Mouse (Mus musculus) liver, embryonic 15.5 days (tissue): ENCODE data around the gene Vmo1. TPM values are rescaled to one million over a fixed set of nuclear protein-coding genes. Genes with fewer than 3 reads are reported as not detected.

Experiments used
- ATAC-seq: fragments of 200-750 bp; cut with Nextera tagmentation; 2 replicates; pipeline ENCODE4 v1.8.0; 2017; ENCODE audit warnings: moderate number of reproducible peaks, mild to moderate bottlenecking, moderate library complexity; ENCODE audit not compliant: insufficient read depth
- H3K27ac ChIP-seq: fragments of 300-500 bp; sonication (generic); replicated peaks from 2 replicates; pipeline ENCODE4 v1.5.1; 2015; ENCODE audit warnings: mild to moderate bottlenecking, inconsistent platforms
- H3K27me3 ChIP-seq: fragments of 300-500 bp; sonication (generic); 2 replicates; pipeline ENCODE4 v1.6.1; 2015; ENCODE audit warnings: mild to moderate bottlenecking, inconsistent platforms
- H3K36me3 ChIP-seq: fragments of 300-500 bp; sonication (generic); replicated peaks from 2 replicates; pipeline ENCODE4 v1.6.1; 2015; ENCODE audit warnings: moderate library complexity, mild to moderate bottlenecking, inconsistent platforms
- H3K4me1 ChIP-seq: fragments of 300-500 bp; sonication (generic); replicated peaks from 2 replicates; pipeline ENCODE4 v1.6.1; 2015; ENCODE audit warnings: inconsistent platforms
- H3K4me2 ChIP-seq: fragments of 300-500 bp; sonication (generic); 2 replicates; pipeline ENCODE4 v1.6.1; 2015; ENCODE audit warnings: moderate library complexity, mild to moderate bottlenecking, inconsistent platforms
- H3K4me3 ChIP-seq: fragments of 300-500 bp; sonication (generic); replicated peaks from 2 replicates; pipeline ENCODE4 v1.5.1; 2015; ENCODE audit warnings: mild to moderate bottlenecking, inconsistent platforms
- H3K9ac ChIP-seq: fragments of 300-500 bp; sonication (generic); 2 replicates; pipeline ENCODE4 v1.6.1; 2015; ENCODE audit warnings: moderate library complexity, mild to moderate bottlenecking, inconsistent platforms
- H3K9me3 ChIP-seq: fragments of 300-500 bp; sonication (generic); replicated peaks from 2 replicates; pipeline ENCODE4 v1.6.1; 2016; ENCODE audit warnings: inconsistent platforms
- WGBS: fragments of 180-500 bp; shearing (Covaris S2); methylation state at CpG from one replicate; pipeline ENCODE4 v1.1.7; 2015; ENCODE audit warnings: mixed read lengths; ENCODE audit not compliant: insufficient replicate concordance; 5-methylcytosine and 5-hydroxymethylcytosine counted together
- polyA plus RNA-seq: library from polyadenylated mRNA; unstranded; fragments of >200 nt; fragmentation: Nextera tagmentation; extraction: Ambion mirVana; gene quantifications from 2 replicates; pipeline ENCODE4 v1.2.1, GENCODE M21; 2015

The Vmo1 gene
- polyA plus RNA-seq, 1 experiment from 2014 or later, result 0.31 TPM

- Histone ChIP-seq H3K27me3 (peaks cover 14% of the 10 kb centered on the region), H3K27ac (peak overlapping the region; percentile 20), H3K36me3 (no peaks in the 10 kb centered on the region), H3K4me1 (peaks cover 30% of the 10 kb centered on the region), H3K4me3 (peak overlapping the region; percentile 42), H3K4me2 (peak overlapping the region; percentile 57), H3K9ac (peak overlapping the region; percentile 15; the same call in 1 of the 2 replicates), H3K9me3 (no peaks in the 10 kb centered on the region)
- ATAC-seq, result 0 out of 2 replicates have a peak, but pooled peaks have one; percentile 3
- 30% methylated on average over 41 of the region's 41 CpGs for WGBS
Observed at GRCm38 (mm10) chr11:70520178-70520769, 5.9 kb upstream of the Vmo1 start.

- H3K4me1 ChIP-seq, result peaks cover 24% of the 10 kb centered on the region
- peaks cover 14% of the 10 kb centered on the region for H3K27me3 ChIP-seq
- peak; percentile 35 for ATAC-seq
- peak within 1 kb of the TSS; percentile 15; the same call in 1 of the 2 replicates for H3K9ac ChIP-seq
- H3K36me3 ChIP-seq, result no peaks in the 10 kb centered on the region
- peak within 1 kb of the TSS; percentile 57 for H3K4me2 ChIP-seq
- H3K9me3 ChIP-seq, result no peaks in the 10 kb centered on the region
- H3K4me3 ChIP-seq, result peak within 1 kb of the TSS; percentile 42
- peak within 1 kb of the TSS; percentile 20 for H3K27ac ChIP-seq
- WGBS, result 58% methylated on average over 10 of the region's 10 CpGs
Observed at GRCm38 (mm10) chr11:70518923-70519322, 4.5 kb upstream of the Vmo1 start, which contains the start of gene Gltpd2. Gene Gltpd2 (plus strand): TSS chr11:70519196.

- Histone ChIP-seq H3K36me3 (no peaks in the 10 kb centered on the region), H3K9me3 (no peaks in the 10 kb centered on the region), H3K4me1 (peaks cover 24% of the 10 kb centered on the region), H3K27me3 (peaks cover 14% of the 10 kb centered on the region), H3K4me3 (no peak overlapping the region), H3K4me2 (no peak overlapping the region), H3K27ac (no peak overlapping the region), H3K9ac (no peak overlapping the region)
- 31% methylated on average over 1 of the region's 1 CpGs for WGBS
- no peak for ATAC-seq
Observed at GRCm38 (mm10) chr11:70518436-70518835, 4.0 kb upstream of the Vmo1 start.

- Histone ChIP-seq H3K9me3 (no peaks in the 10 kb centered on the region), H3K9ac (no peak overlapping the region), H3K36me3 (no peaks in the 10 kb centered on the region), H3K27ac (no peak overlapping the region), H3K27me3 (peaks cover 14% of the 10 kb centered on the region), H3K4me3 (no peak overlapping the region), H3K4me2 (no peak overlapping the region), H3K4me1 (peaks cover 24% of the 10 kb centered on the region)
- 15% methylated on average over 2 of the region's 2 CpGs for WGBS
- ATAC-seq, result no peak
Observed at GRCm38 (mm10) chr11:70516352-70516751, 1.9 kb upstream of the Vmo1 start.

DNA sequence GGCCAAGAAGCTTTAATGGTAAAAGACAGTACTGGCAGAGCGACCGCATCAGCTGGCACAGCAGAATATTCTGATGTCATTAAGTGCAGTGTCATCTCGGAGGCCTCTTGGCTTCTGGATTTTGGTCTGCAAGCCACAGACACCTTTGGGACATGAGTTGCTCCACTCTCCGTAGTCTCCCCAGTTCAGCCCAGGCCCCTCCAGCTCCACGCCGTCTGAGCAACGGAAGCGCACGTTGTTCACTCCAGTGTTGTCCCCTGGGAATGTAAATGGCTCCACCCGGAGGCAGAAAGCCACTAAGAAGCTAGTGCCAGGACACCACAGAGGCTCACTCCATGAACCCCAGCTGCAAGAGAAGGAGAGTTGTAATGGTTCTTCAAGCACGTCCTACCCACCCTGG is 896 bp downstream of the Vmo1 start:
- Histone ChIP-seq H3K9ac (no peak overlapping the region), H3K4me1 (peaks cover 12% of the 10 kb centered on the region)
- ATAC-seq, result no peak

DNA sequence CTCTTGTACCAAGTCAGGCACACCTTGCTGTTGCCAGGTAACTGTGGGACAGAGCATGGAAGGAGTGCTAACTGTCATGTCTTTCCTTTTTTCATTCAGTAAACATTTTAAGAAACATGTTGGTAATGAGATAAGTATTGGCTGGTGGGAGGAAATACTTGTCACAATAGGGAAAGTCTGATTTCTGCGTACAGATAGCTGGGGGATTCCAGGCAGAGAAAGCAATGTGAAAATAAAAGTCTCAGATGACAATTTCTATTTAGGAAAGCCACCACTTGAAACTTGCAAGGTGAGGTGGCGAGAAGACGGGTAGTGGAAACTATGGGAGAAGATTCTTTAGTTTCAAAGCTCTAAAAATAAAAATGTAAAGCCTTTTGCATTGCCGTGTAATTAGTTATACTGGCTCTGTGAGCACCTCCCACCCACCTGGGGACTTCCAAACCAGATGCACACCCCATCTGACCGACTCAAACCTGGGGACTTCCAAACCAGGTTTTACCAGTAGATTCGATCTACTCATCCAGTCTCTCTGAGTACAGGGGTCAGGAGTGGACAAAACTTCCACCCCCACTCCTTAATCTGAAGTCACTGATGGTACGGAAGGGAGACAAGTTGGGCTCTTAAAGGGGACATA is 1.6 kb downstream of the Vmo1 start:
- no peak overlapping the region for H3K4me2 ChIP-seq
- no peak overlapping the region for H3K27ac ChIP-seq
- WGBS, result 52% methylated on average over 7 of the region's 7 CpGs
- H3K9ac ChIP-seq, result no peak overlapping the region
- H3K9me3 ChIP-seq, result no peaks in the 10 kb centered on the region
- H3K4me1 ChIP-seq, result peaks cover 6% of the 10 kb centered on the region; the same call in 1 of the 2 replicates
- peaks cover 28% of the 10 kb centered on the region for H3K27me3 ChIP-seq
- H3K36me3 ChIP-seq, result no peaks in the 10 kb centered on the region
- no peak for ATAC-seq
- H3K4me3 ChIP-seq, result no peak overlapping the region

More for the DNA sequence above, 896 bp downstream of the Vmo1 start:
- no peaks in the 10 kb centered on the region for H3K9me3 ChIP-seq
- no peaks in the 10 kb centered on the region for H3K36me3 ChIP-seq
- no peak overlapping the region for H3K27ac ChIP-seq
- H3K4me2 ChIP-seq, result no peak overlapping the region
- peaks cover 27% of the 10 kb centered on the region for H3K27me3 ChIP-seq
- 65% methylated on average over 11 of the region's 11 CpGs for WGBS
- no peak overlapping the region for H3K4me3 ChIP-seq

GRCm38 (mm10) chr11:70511825-70512224 is 2.6 kb downstream of the Vmo1 start:
- Histone ChIP-seq H3K9me3 (no peaks in the 10 kb centered on the region), H3K4me3 (no peak overlapping the region), H3K4me2 (no peak overlapping the region), H3K27ac (no peak overlapping the region), H3K9ac (no peak overlapping the region), H3K4me1 (0 out of 2 replicates have a peak, but pooled peaks cover 6% of the 10 kb centered on the region), H3K36me3 (no peaks in the 10 kb centered on the region), H3K27me3 (peaks cover 36% of the 10 kb centered on the region)
- no peak for ATAC-seq
- 71% methylated on average over 7 of the region's 7 CpGs for WGBS

- Histone ChIP-seq H3K4me3 (no peak overlapping the region), H3K27ac (no peak overlapping the region), H3K4me2 (no peak overlapping the region), H3K4me1 (0 out of 2 replicates have a peak, but pooled peaks cover 6% of the 10 kb centered on the region), H3K9ac (no peak overlapping the region), H3K9me3 (no peaks in the 10 kb centered on the region), H3K36me3 (no peaks in the 10 kb centered on the region), H3K27me3 (peaks cover 36% of the 10 kb centered on the region)
- no peak for ATAC-seq
- WGBS, result 45% methylated on average over 2 of the region's 2 CpGs
Observed at GRCm38 (mm10) chr11:70511242-70511641, 3.2 kb downstream of the Vmo1 start.

DNA sequence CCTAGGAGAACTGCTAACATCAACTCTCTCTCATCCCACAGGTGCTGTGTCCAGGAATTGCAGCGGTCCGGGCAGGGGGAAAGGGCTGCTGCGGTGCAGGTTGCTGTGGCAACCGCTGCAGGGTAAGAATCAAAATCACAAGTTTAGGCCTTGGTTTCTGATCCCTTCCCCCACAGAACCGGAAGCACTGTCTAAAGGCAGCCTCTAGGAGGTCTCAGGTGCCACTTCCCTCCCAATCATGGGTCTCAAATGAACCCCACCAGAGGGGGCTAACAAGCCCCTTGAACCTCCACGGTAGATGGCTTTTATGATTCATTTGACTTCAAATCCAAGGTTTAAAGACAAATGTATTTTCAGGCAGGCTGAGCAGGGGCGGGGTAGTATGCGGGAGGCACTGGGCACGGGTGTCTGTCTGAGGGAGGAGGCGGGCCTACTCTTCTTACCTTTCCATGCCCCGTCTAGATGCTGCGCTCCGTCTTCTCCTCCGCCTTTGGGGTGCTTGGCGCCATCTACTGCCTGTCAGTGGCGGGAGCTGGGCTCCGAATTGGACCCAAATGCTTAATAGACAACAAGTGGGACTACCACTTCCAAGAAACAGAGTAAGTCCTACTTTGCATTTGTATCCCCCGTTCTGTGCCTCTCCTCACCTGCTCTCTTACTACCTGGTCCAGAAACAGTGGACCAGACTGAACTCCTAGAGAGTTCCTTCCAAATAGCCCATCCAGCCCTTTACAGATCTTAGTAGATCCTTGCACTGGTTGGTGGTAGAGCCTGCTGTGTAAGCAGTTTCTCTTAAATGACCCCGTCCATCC is 4.5 kb downstream of the Vmo1 start:
- WGBS, result 16% methylated on average over 19 of the region's 19 CpGs
- H3K9me3 ChIP-seq, result no peaks in the 10 kb centered on the region
- peaks cover 16% of the 10 kb centered on the region for H3K4me1 ChIP-seq
- H3K4me2 ChIP-seq, result no peak overlapping the region
- no peak for ATAC-seq
- no peak overlapping the region for H3K9ac ChIP-seq
- H3K27ac ChIP-seq, result no peak overlapping the region
- no peak overlapping the region for H3K4me3 ChIP-seq
- H3K36me3 ChIP-seq, result no peaks in the 10 kb centered on the region
- H3K27me3 ChIP-seq, result peaks cover 36% of the 10 kb centered on the region

DNA sequence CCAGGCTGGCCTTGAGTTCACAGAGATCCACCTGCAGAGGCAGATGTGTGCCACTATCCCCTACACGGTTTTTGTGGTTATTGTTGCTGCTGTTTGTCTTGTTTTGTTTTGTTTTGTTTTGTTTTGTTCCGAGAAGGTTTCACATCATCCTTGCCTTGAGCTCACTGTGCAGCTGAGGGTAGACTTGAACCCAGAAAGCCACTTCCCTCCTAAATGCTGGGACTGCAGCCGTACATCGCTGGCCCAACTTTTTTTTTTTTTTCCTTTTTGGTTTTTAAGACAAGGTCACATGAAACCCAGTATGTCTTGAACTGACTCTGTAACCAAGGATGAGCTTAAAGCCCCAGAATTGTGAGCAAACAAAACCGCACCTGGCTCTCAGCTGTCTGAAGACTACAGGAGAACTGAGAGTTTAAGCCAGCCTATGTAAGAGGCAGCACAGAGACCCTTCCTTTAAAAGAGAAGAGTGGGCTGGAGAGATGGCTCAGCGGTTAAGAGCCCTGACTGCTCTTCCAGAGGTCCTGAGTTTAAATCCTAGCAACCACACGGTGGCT is 7.4 kb downstream of the Vmo1 start:
- Histone ChIP-seq H3K4me3 (no peak overlapping the region), H3K9ac (no peak overlapping the region), H3K27me3 (peaks cover 36% of the 10 kb centered on the region), H3K36me3 (no peaks in the 10 kb centered on the region), H3K4me2 (no peak overlapping the region), H3K9me3 (no peaks in the 10 kb centered on the region), H3K4me1 (peaks cover 25% of the 10 kb centered on the region), H3K27ac (no peak overlapping the region)
- WGBS, result 56% methylated on average over 7 of the region's 7 CpGs
- no peak for ATAC-seq

DNA sequence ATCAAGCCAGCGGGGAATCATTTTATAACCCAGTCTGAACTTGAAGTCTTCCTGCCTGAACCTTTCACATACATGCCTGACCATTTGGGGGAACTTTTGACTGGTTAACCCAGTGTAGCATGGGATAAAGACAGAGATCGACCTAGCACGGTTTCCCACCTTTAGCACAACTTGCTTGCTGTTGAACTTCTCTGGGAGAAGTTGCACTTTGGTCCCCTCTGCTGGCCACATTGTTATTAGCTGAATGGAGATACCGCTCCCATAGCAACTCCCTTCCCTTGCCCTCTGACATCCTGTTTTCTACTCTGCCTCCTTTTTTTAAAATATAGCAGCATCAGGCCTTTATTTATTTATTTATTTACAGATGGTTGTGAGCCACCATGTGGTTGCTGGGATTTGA is 8.0 kb downstream of the Vmo1 start:
- H3K9ac ChIP-seq, result no peak overlapping the region
- H3K4me2 ChIP-seq, result no peak overlapping the region
- no peak overlapping the region for H3K4me3 ChIP-seq
- peaks cover 29% of the 10 kb centered on the region for H3K4me1 ChIP-seq
- H3K27me3 ChIP-seq, result peaks cover 36% of the 10 kb centered on the region
- H3K27ac ChIP-seq, result no peak overlapping the region
- 17% methylated on average over 4 of the region's 4 CpGs for WGBS
- H3K9me3 ChIP-seq, result no peaks in the 10 kb centered on the region
- no peak for ATAC-seq
- H3K36me3 ChIP-seq, result no peaks in the 10 kb centered on the region
